Mouse (Mus musculus) skeletal muscle tissue, postnatal 0 days (tissue): ENCODE data around the gene Rnf146. TPM values are rescaled to one million over a fixed set of nuclear protein-coding genes. Genes with fewer than 3 reads are reported as not detected.

Experiments used
- polyA plus RNA-seq: library from polyadenylated mRNA; unstranded; fragments of >200 nt; fragmentation: Nextera tagmentation; extraction: Ambion mirVana; gene quantifications from 2 replicates; pipeline ENCODE4 v1.2.1, GENCODE M21; 2015

Rnf146 gene
- polyA plus RNA-seq, result 29.6 and 31.7 TPM in 2 replicates

GRCm38 (mm10) chr10:29362197-29362900, at the start of gene Rnf146:
TSS of gene Rnf146 (minus strand) at chr10:29362442.

GRCm38 (mm10) chr10:29313064-29313638, 49.1 kb downstream of the Rnf146 start, which contains the start of gene Echdc1:
TSS of gene Echdc1 (plus strand) at chr10:29313166.

Other genes starting within 250 kb of the Rnf146 start
- 0.35 and 0.72 TPM in 2 replicates for gene Soga3, start 218.6 kb downstream of the Rnf146 start, polyA plus RNA-seq
- 0.31 TPM in 1 of 2 replicates, not detected in the other for gene Gm49353, start 163.5 kb downstream of the Rnf146 start, polyA plus RNA-seq
- gene 9330159F19Rik, start 150.8 kb downstream of the Rnf146 start, polyA plus RNA-seq, result 1.3 and 1.5 TPM in 2 replicates
- gene Echdc1, start 49.3 kb downstream of the Rnf146 start, polyA plus RNA-seq, result 14.1 and 38.0 TPM in 2 replicates
- 5.5 and 5.9 TPM in 2 replicates for gene Rspo3, start 173.4 kb upstream of the Rnf146 start, polyA plus RNA-seq